In genomic region chr3:100636255-100636654, GRCm38 (mm10) we compare ENCODE assay signal across 31 mouse cellular contexts. TPM values are rescaled to one million over a fixed set of nuclear protein-coding genes. Genes with fewer than 3 reads are reported as not detected.
DNase-seq lines count a peak whose midpoint lies in the region; ATAC-seq and TF ChIP-seq lines count a peak whose summit lies in the region.
"Had no signal": no experiment of that assay in that cellular context is flagged by ENCODE, and none has a peak within 500 bp of the region (broad histone marks: within the 10 kb centered on the region; RNA-seq: fewer than 3 reads in every experiment).

No protein-coding gene starts in this region.

- no peaks in the 10 kb centered on the region for H3K36me3 ChIP-seq in midbrain, embryonic 11.5 days (ENCODE audit: control insufficient read depth, insufficient read depth, low read length)
- no peaks in the 10 kb centered on the region for H3K36me3 ChIP-seq in midbrain, embryonic 14.5 days (ENCODE audit: control insufficient read depth, insufficient read depth, low read length)
- H3K36me3 ChIP-seq: forebrain, embryonic 15.5 days; midbrain, embryonic 12.5 days; neural tube, embryonic 13.5 days had no signal

- H3K9me3 ChIP-seq in midbrain, embryonic 11.5 days (ENCODE audit: control insufficient read depth, low read length), result no peaks in the 10 kb centered on the region
- no peaks in the 10 kb centered on the region for H3K9me3 ChIP-seq in midbrain, embryonic 14.5 days (ENCODE audit: control insufficient read depth, low read length)
- H3K9me3 ChIP-seq: embryonic facial prominence, embryonic 10.5 days; embryonic facial prominence, embryonic 15.5 days; forebrain, embryonic 10.5 days; forebrain, embryonic 15.5 days; heart, embryonic 12.5 days; hindbrain, embryonic 13.5 days; limb, embryonic 13.5 days; midbrain, embryonic 12.5 days; neural tube, embryonic 13.5 days had no signal

- peak; percentile 18 for DNase-seq in adrenal gland, adult 2 months
- DNase-seq in adrenal gland, postnatal 4 days (ENCODE audit: low spot score in 2 of 2), result no peak
- DNase-seq in midbrain, embryonic 11.5 days (ENCODE audit: low spot score, missing footprints), result peak; percentile 51
- DNase-seq in midbrain, embryonic 14.5 days, result no peak
- DNase-seq in right cerebral cortex, postnatal 10 days (ENCODE audit: low spot score in 2 of 2), result no peak
- DNase-seq: adrenal gland, postnatal 14 days; cerebellum, adult 18-20 months; cerebellum, postnatal 14 days; heart, adult 2 months; heart, postnatal 4 days; kidney, adult 8-10 months; kidney, postnatal 10 days; layer of hippocampus, adult 9-11 months; lung, embryonic 14.5 days; lung, postnatal 14 days; thymus, postnatal 25 days had no signal

- no peak for TF ChIP-seq POLR2A in embryonic fibroblast, embryonic 13.5 days (IDR thresholded peaks at IDR 0.05; ENCODE audit: low read depth, low read length)

- no peak for ATAC-seq in midbrain, embryonic 11.5 days (ENCODE audit: low FRiP score)
- ATAC-seq in midbrain, embryonic 14.5 days (ENCODE audit: low FRiP score, low TSS enrichment), result no peak
- ATAC-seq in megakaryocyte progenitor cell, adult 5-6 weeks (replicated peaks; ENCODE audit: poor library complexity), result no peak
- ATAC-seq in megakaryocyte-erythroid progenitor cell, adult 5-6 weeks (replicated peaks; ENCODE audit: low FRiP score, low TSS enrichment, poor library complexity, severe bottlenecking), result no peak
- ATAC-seq: CD4-positive, CD25-positive, alpha-beta regulatory T cell, adult 4 months; forebrain, embryonic 15.5 days; intestine, embryonic 16.5 days had no signal

- H3K27ac ChIP-seq in midbrain, embryonic 11.5 days (ENCODE audit: low read depth, low read length), result no peak overlapping the region
- no peak overlapping the region for H3K27ac ChIP-seq in midbrain, embryonic 14.5 days (replicated peaks; ENCODE audit: low read depth, low read length)
- peak overlapping the region; percentile 16; the same call in 1 of the 2 replicates for H3K27ac ChIP-seq in embryonic fibroblast, embryonic 13.5 days (ENCODE audit: insufficient read depth, low read length)
- H3K27ac ChIP-seq: embryonic facial prominence, embryonic 10.5 days; embryonic facial prominence, embryonic 15.5 days; forebrain, embryonic 10.5 days; forebrain, embryonic 15.5 days; heart, adult 2 months; hindbrain, embryonic 13.5 days; limb, embryonic 13.5 days; liver, embryonic 14.5 days; midbrain, embryonic 12.5 days; neural tube, embryonic 13.5 days had no signal

- 84% methylated on average over 2 of the region's 2 CpGs for WGBS in midbrain, embryonic 11.5 days
- WGBS in midbrain, embryonic 14.5 days, result 91% methylated on average over 2 of the region's 2 CpGs

- H3K4me3 ChIP-seq in midbrain, embryonic 11.5 days (ENCODE audit: low read depth, low read length), result no peak overlapping the region
- H3K4me3 ChIP-seq in midbrain, embryonic 14.5 days (replicated peaks; ENCODE audit: low read depth, low read length), result no peak overlapping the region
- H3K4me3 ChIP-seq in embryonic fibroblast, embryonic 13.5 days (ENCODE audit: insufficient read depth, low read length), result no peak overlapping the region
- H3K4me3 ChIP-seq: embryonic facial prominence, embryonic 10.5 days; embryonic facial prominence, embryonic 15.5 days; forebrain, embryonic 10.5 days; forebrain, embryonic 15.5 days; heart, adult 2 months; heart, embryonic 12.5 days; hindbrain, embryonic 13.5 days; limb, embryonic 13.5 days; midbrain, embryonic 12.5 days; neural tube, embryonic 13.5 days had no signal

- H3K9ac ChIP-seq in midbrain, embryonic 11.5 days (ENCODE audit: low read length), result no peak overlapping the region
- no peak overlapping the region for H3K9ac ChIP-seq in midbrain, embryonic 14.5 days (replicated peaks; ENCODE audit: low read length)
- H3K9ac ChIP-seq: embryonic facial prominence, embryonic 15.5 days; forebrain, embryonic 15.5 days; heart, embryonic 12.5 days; hindbrain, embryonic 13.5 days; limb, embryonic 13.5 days; liver, embryonic 14.5 days; lung, embryonic 14.5 days; midbrain, embryonic 12.5 days; neural tube, embryonic 13.5 days had no signal

- no peaks in the 10 kb centered on the region for H3K4me1 ChIP-seq in midbrain, embryonic 11.5 days (ENCODE audit: control insufficient read depth, insufficient read depth, low read length)
- H3K4me1 ChIP-seq in midbrain, embryonic 14.5 days (ENCODE audit: control insufficient read depth, insufficient read depth, low read length), result no peaks in the 10 kb centered on the region
- no peaks in the 10 kb centered on the region for H3K4me1 ChIP-seq in embryonic fibroblast, embryonic 13.5 days (ENCODE audit: control insufficient read depth, insufficient read depth, low read length)
- H3K4me1 ChIP-seq: embryonic facial prominence, embryonic 10.5 days; embryonic facial prominence, embryonic 15.5 days; forebrain, embryonic 10.5 days; forebrain, embryonic 15.5 days; hindbrain, embryonic 13.5 days; limb, embryonic 13.5 days; midbrain, embryonic 12.5 days; neural tube, embryonic 13.5 days had no signal

- no peak overlapping the region for H3K4me2 ChIP-seq in midbrain, embryonic 11.5 days
- no peak overlapping the region for H3K4me2 ChIP-seq in midbrain, embryonic 14.5 days (ENCODE audit: low read length)
- H3K4me2 ChIP-seq: embryonic facial prominence, embryonic 15.5 days; forebrain, embryonic 15.5 days; heart, embryonic 12.5 days; hindbrain, embryonic 13.5 days; limb, embryonic 13.5 days; lung, embryonic 14.5 days; midbrain, embryonic 12.5 days; neural tube, embryonic 13.5 days had no signal

- no peaks in the 10 kb centered on the region for H3K27me3 ChIP-seq in midbrain, embryonic 11.5 days (ENCODE audit: control insufficient read depth, insufficient read depth, low read length)
- H3K27me3 ChIP-seq in midbrain, embryonic 14.5 days (ENCODE audit: control insufficient read depth, insufficient read depth, low read length), result no peaks in the 10 kb centered on the region
- H3K27me3 ChIP-seq: embryonic facial prominence, embryonic 15.5 days; forebrain, embryonic 15.5 days; heart, embryonic 12.5 days; hindbrain, embryonic 13.5 days; limb, embryonic 13.5 days; midbrain, embryonic 12.5 days; neural tube, embryonic 13.5 days had no signal

- TF ChIP-seq CTCF in embryonic fibroblast, embryonic 13.5 days (IDR thresholded peaks at IDR 0.05; ENCODE audit: borderline replicate concordance, insufficient read depth, low read length), result no peak

RNA-seq across cellular contexts. Expression of gene Man1a2, which starts 49.0 kb away (rescaled TPM):
- 100 to 1,000 TPM in 1 of 2 experiments, 10 to 100 TPM in 1; 82.9 to 115 TPM for total RNA-seq in adrenal gland, adult 2 months (2021)
- polyA plus RNA-seq in adrenal gland, adult 2 months (2012; rRNA removed), result 32.3 and 39.0 TPM in 2 replicates
- total RNA-seq in adrenal gland, postnatal 4 days (2021), result 100 to 1,000 TPM; 111 to 125 TPM
- polyA plus RNA-seq in midbrain, embryonic 11.5 days (2014; fragmentation: Nextera tagmentation; extraction: Ambion mirVana), result 36.9 and 46.3 TPM in 2 replicates
- polyA plus RNA-seq in midbrain, embryonic 14.5 days (2014; fragmentation: Nextera tagmentation; extraction: Ambion mirVana), result 44.0 and 55.3 TPM in 2 replicates
- polyA plus RNA-seq in embryonic fibroblast, embryonic 13.5 days (2011; ENCODE audit: insufficient read length, low read depth, missing spikeins), result 148 and 149 TPM in 2 replicates
- 19.3 and 19.4 TPM in 2 replicates for total RNA-seq in megakaryocyte progenitor cell, adult 5-6 weeks (2015)
- 56.8 and 84.3 TPM in 2 replicates for total RNA-seq in megakaryocyte progenitor cell, adult 5-6 weeks (2017)
- 23.6 and 24.6 TPM in 2 replicates for total RNA-seq in megakaryocyte-erythroid progenitor cell, adult 5-6 weeks (2014; fragmentation: Nextera tagmentation)
- total RNA-seq in megakaryocyte-erythroid progenitor cell, adult 5-6 weeks (2017), result 50.7 and 115 TPM in 2 replicates

Comparison
In these comparisons a context has a peak if more than half of its experiments do, and no peak if none do; other contexts are left out.
1. DNase-seq: peak in adrenal gland, adult 2 months (single experiment) and midbrain, embryonic 11.5 days (single experiment); none in adrenal gland, postnatal 4 days (0 of 2), midbrain, embryonic 14.5 days (single experiment) and right cerebral cortex, postnatal 10 days (0 of 2).